Comparison of ENCODE assay signal across 15 mouse cellular contexts in the genomic region with DNA sequence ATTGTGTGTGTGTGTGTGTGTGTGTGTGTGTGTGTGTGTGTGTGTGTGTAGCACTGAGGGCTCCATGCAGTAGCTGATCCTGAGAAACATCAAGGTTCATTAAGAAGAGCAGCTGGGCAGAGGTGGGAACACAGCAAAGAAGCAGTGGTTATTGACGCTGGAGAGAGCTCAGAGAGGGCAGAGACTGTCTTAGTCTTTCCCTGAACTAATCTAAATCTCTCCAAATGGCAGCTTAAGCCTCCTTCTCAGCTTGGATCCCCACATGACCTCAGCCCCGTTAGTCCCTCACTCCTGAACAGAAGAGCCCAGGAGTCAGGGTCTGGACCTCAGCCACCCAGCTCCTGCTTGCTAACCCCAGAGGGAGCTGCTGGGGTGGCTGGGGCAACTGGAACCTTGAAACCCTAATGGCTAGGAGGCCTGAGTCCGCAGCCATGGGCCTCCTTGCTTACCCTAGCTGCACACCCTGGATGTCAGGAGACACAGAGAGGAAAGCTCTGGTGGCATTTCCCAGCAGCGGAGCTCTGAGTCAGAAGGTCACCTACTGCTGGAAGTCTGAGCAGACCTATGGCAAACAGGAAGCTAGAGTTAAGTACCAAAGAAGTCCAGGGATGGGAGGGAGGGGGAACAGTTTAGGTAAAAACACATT. TPM values are rescaled to one million over a fixed set of nuclear protein-coding genes. Genes with fewer than 3 reads are reported as not detected.
DNase-seq lines count a peak whose midpoint lies in the region; ATAC-seq and TF ChIP-seq lines count a peak whose summit lies in the region.
"Had no signal": no experiment of that assay in that cellular context is flagged by ENCODE, and none has a peak within 500 bp of the region (broad histone marks: within the 10 kb centered on the region; RNA-seq: fewer than 3 reads in every experiment).

No protein-coding gene starts in this region.

- TF ChIP-seq CTCF in lung, embryonic 14.5 days (IDR thresholded peaks at IDR 0.05; ENCODE audit: low read depth) = no peak

- H3K4me2 ChIP-seq in heart, embryonic 12.5 days = no peak overlapping the region
- no peak overlapping the region for H3K4me2 ChIP-seq in lung, embryonic 14.5 days
- H3K4me2 ChIP-seq in limb, embryonic 12.5 days = no peak overlapping the region

- H3K36me3 ChIP-seq in heart, embryonic 12.5 days = no peaks in the 10 kb centered on the region
- H3K36me3 ChIP-seq in lung, embryonic 14.5 days (ENCODE audit: insufficient read depth) = no peaks in the 10 kb centered on the region
- no peaks in the 10 kb centered on the region for H3K36me3 ChIP-seq in limb, embryonic 12.5 days

- H3K4me1 ChIP-seq in heart, embryonic 12.5 days (replicated peaks) = peaks cover 73% of the 10 kb centered on the region
- peaks cover 56% of the 10 kb centered on the region for H3K4me1 ChIP-seq in lung, embryonic 14.5 days (ENCODE audit: insufficient read depth)
- H3K4me1 ChIP-seq in limb, embryonic 12.5 days (replicated peaks) = peaks cover 59% of the 10 kb centered on the region

- H3K9ac ChIP-seq in heart, embryonic 12.5 days = 0 out of 2 replicates have a peak overlapping the region, but pooled peaks have one; percentile 20
- H3K9ac ChIP-seq in lung, embryonic 14.5 days = no peak overlapping the region
- H3K9ac ChIP-seq in limb, embryonic 12.5 days (replicated peaks) = no peak overlapping the region

- DNase-seq in heart, adult 9 months (ENCODE audit: low spot score in 2 of 2) = no peak
- DNase-seq in lung, embryonic 14.5 days = no peak
- no peak for DNase-seq in lung, postnatal 10 days
- peak; percentile 62 to 64 for DNase-seq in adrenal gland, postnatal 36 days
- DNase-seq in cerebellum, adult 9-11 months = no peak
- DNase-seq in gastrocnemius, postnatal 36 days = no peak
- DNase-seq: cerebellum, postnatal 36 days; heart, adult 2 months; kidney, postnatal 10 days; lung, adult 18-20 months; thymus, postnatal 4 days had no signal

- H3K9me3 ChIP-seq in heart, embryonic 12.5 days (replicated peaks) = no peaks in the 10 kb centered on the region
- H3K9me3 ChIP-seq in lung, embryonic 14.5 days (ENCODE audit: low read depth, low read length) = no peaks in the 10 kb centered on the region
- H3K9me3 ChIP-seq in limb, embryonic 12.5 days = no peaks in the 10 kb centered on the region

- WGBS in heart, embryonic 12.5 days = 48% methylated on average over 4 of the region's 4 CpGs
- WGBS in lung, embryonic 14.5 days = 27% methylated on average over 4 of the region's 4 CpGs
- 42% methylated on average over 4 of the region's 4 CpGs for WGBS in limb, embryonic 12.5 days

- intact Hi-C loops in gastrocnemius, postnatal 36 days (cut with DNase I) = no loop called here

- no peak overlapping the region for H3K4me3 ChIP-seq in heart, embryonic 12.5 days
- no peak overlapping the region for H3K4me3 ChIP-seq in lung, embryonic 14.5 days (ENCODE audit: low read depth, low read length)
- H3K4me3 ChIP-seq in limb, embryonic 12.5 days (replicated peaks) = no peak overlapping the region
- H3K4me3 ChIP-seq: heart, adult 2 months had no signal

- no peak for ATAC-seq in heart, embryonic 12.5 days (ENCODE audit: insufficient number of reproducible peaks, low FRiP score)
- no peak for ATAC-seq in lung, embryonic 14.5 days (ENCODE audit: insufficient read depth)
- no peak for ATAC-seq in limb, embryonic 12.5 days (ENCODE audit: insufficient number of reproducible peaks, insufficient read depth, low FRiP score, low TSS enrichment, low read depth)
- ATAC-seq: CD4-positive, CD25-positive, alpha-beta regulatory T cell, adult 4 months; Patski had no signal

- H3K27ac ChIP-seq in heart, embryonic 12.5 days (ENCODE audit: poor library complexity, severe bottlenecking) = no peak overlapping the region; the same call in 1 of the 2 replicates
- H3K27ac ChIP-seq in lung, embryonic 14.5 days (ENCODE audit: low read depth) = peak overlapping the region; percentile 65; the same call in 1 of the 2 replicates
- H3K27ac ChIP-seq in limb, embryonic 12.5 days = peak overlapping the region; percentile 41
- H3K27ac ChIP-seq: heart, adult 2 months had no signal

- H3K27me3 ChIP-seq in heart, embryonic 12.5 days (replicated peaks) = no peaks in the 10 kb centered on the region
- H3K27me3 ChIP-seq in lung, embryonic 14.5 days (ENCODE audit: insufficient read depth, low read length) = no peaks in the 10 kb centered on the region
- no peaks in the 10 kb centered on the region for H3K27me3 ChIP-seq in limb, embryonic 12.5 days
- H3K27me3 ChIP-seq: Patski had no signal

RNA-seq across cellular contexts. Expression of a gene that starts 2.1 kb away (rescaled TPM):
- 3.3 and 3.4 TPM in 2 replicates for polyA plus RNA-seq in heart, embryonic 12.5 days (2016; fragmentation: Nextera tagmentation; extraction: Ambion mirVana)
- 3.8 and 4.1 TPM in 2 replicates for polyA plus RNA-seq in lung, embryonic 14.5 days (2014; fragmentation: Nextera tagmentation; extraction: Ambion mirVana)
- total RNA-seq in adrenal gland, postnatal 36 days (2021) = 1 to 10 TPM; 2.4 TPM
- 10.6 and 11.4 TPM in 2 replicates for polyA plus RNA-seq in limb, embryonic 12.5 days (2016; fragmentation: Nextera tagmentation; extraction: Ambion mirVana)
- 1 to 10 TPM in 1 of 2 experiments, under 1 TPM in 1; 0.62 to 1.1 TPM for total RNA-seq in gastrocnemius, postnatal 36 days (2021)

Comparison
In these comparisons a context has a peak if more than half of its experiments do, and no peak if none do; other contexts are left out.
1. DNase-seq: peak in adrenal gland, postnatal 36 days (2 of 2); none in heart, adult 9 months (0 of 2), lung, embryonic 14.5 days (single experiment), lung, postnatal 10 days (single experiment), cerebellum, adult 9-11 months (single experiment) and gastrocnemius, postnatal 36 days (0 of 2).